Mouse (Mus musculus): Measurements from ENCODE around the gene Tmem161a.

DNA sequence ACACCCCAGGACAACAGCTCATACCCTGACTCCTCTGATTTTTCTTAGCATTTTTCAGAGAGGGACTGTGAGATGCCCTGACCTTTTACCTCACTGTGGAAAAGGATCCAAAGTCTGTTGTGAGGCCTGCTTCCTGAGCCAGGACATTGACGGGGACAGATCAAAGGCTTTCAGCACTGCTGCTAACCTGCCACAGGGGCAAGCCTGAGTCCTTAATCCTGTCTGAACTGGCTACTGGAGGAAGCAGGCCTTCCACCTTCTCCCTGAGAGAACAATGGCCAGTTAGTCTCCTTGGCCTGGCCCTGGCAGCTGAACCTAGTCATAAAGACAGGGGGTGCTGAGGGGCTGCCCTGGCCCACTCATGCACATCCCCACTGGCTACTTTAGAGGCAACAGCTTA lies 36.0 kb downstream of the Tmem161a start:
- no peak for TF ChIP-seq HCFC1 (IDR thresholded peaks at IDR 0.05; ENCODE audit: borderline replicate concordance, insufficient read depth, low read length)
- TF ChIP-seq MAFK (IDR thresholded peaks at IDR 0.05; ENCODE audit: insufficient read depth, low read depth, low read length) = no peak
- TF ChIP-seq ZC3H11A (IDR thresholded peaks at IDR 0.05; ENCODE audit: borderline replicate concordance, low read depth, low read length) = no peak
